Mouse (Mus musculus): Measurements from ENCODE around the gene Zfp62.
A peak's percentile ranks its signal among the peaks of the same experiment; 100 is the strongest.
"Not testable (repeated sequence)": the region's sequence is repeated elsewhere in the genome, so short reads cannot be mapped to it uniquely, and the experiment has no call there.

Zfp62 gene

GRCm38 (mm10) chr11:49203129-49203768 lies at the start of gene Zfp62:
TSS of gene Zfp62 (plus strand) at chr11:49203292.
- peak; percentile 89 for DNase-seq (ENCODE audit: low read depth)

- DNase-seq (ENCODE audit: low read depth) = no peak
Measured at GRCm38 (mm10) chr11:49154077-49154476, 49.0 kb upstream of the Zfp62 start, which contains the start of gene Olfr1394. TSS of gene Olfr1394 (plus strand) at chr11:49154377.

GRCm38 (mm10) chr11:49156821-49157814 lies 46.0 kb upstream of the Zfp62 start:
- DNase-seq (ENCODE audit: low read depth) = no peak

- no peak for DNase-seq (ENCODE audit: low read depth)
Measured at GRCm38 (mm10) chr11:49168839-49169611, 34.1 kb upstream of the Zfp62 start.

- DNase-seq (ENCODE audit: low read depth) = peak; percentile 37
Measured at GRCm38 (mm10) chr11:49170576-49170975, 32.5 kb upstream of the Zfp62 start.

GRCm38 (mm10) chr11:49175345-49175744 lies 27.7 kb upstream of the Zfp62 start:
- peak; percentile 51 for DNase-seq (ENCODE audit: low read depth)

- not testable (repeated sequence) for DNase-seq (ENCODE audit: low read depth)
Measured at GRCm38 (mm10) chr11:49176047-49176779, 26.9 kb upstream of the Zfp62 start.

GRCm38 (mm10) chr11:49183172-49183571 lies 19.9 kb upstream of the Zfp62 start:
- no peak for DNase-seq (ENCODE audit: low read depth)

GRCm38 (mm10) chr11:49186452-49186851 lies 16.6 kb upstream of the Zfp62 start:
- no peak for DNase-seq (ENCODE audit: low read depth)

GRCm38 (mm10) chr11:49186955-49187488 lies 16.1 kb upstream of the Zfp62 start, which contains the start of gene Btnl9:
TSS of gene Btnl9 (minus strand) at chr11:49187159.
- no peak for DNase-seq (ENCODE audit: low read depth)

- no peak for DNase-seq (ENCODE audit: low read depth)
Measured at GRCm38 (mm10) chr11:49187701-49188100, 15.4 kb upstream of the Zfp62 start.

GRCm38 (mm10) chr11:49189737-49190136 lies 13.4 kb upstream of the Zfp62 start:
- DNase-seq (ENCODE audit: low read depth) = no peak

- DNase-seq (ENCODE audit: low read depth) = no peak
Measured at GRCm38 (mm10) chr11:49191083-49191482, 12.0 kb upstream of the Zfp62 start.

- DNase-seq (ENCODE audit: low read depth) = not testable (repeated sequence)
Measured at GRCm38 (mm10) chr11:49194771-49195170, 8.3 kb upstream of the Zfp62 start.

- no peak for DNase-seq (ENCODE audit: low read depth)
Measured at GRCm38 (mm10) chr11:49195819-49196322, 7.2 kb upstream of the Zfp62 start.

- DNase-seq (ENCODE audit: low read depth) = no peak
Measured at GRCm38 (mm10) chr11:49200666-49201065, 2.4 kb upstream of the Zfp62 start.

- no peak for DNase-seq (ENCODE audit: low read depth)
Measured at GRCm38 (mm10) chr11:49201142-49201541, 1.9 kb upstream of the Zfp62 start.

GRCm38 (mm10) chr11:49202071-49202470 lies 1.0 kb upstream of the Zfp62 start:
- DNase-seq (ENCODE audit: low read depth) = no peak

- no peak for DNase-seq (ENCODE audit: low read depth)
Measured at GRCm38 (mm10) chr11:49202523-49203061, 500 bp upstream of the Zfp62 start.

GRCm38 (mm10) chr11:49203771-49204497 lies 842 bp downstream of the Zfp62 start:
- DNase-seq (ENCODE audit: low read depth) = no peak

All from c-Kit-positive CD71-negative TER-119-negative erythroid progenitor cells, embryonic 14.5 days (primary cell).